Mouse (Mus musculus): Measurements from ENCODE around the gene Egln2. TPM values are rescaled to one million over a fixed set of nuclear protein-coding genes. Genes with fewer than 3 reads are reported as not detected.

The Egln2 gene
- 155 and 188 TPM in 2 replicates for polyA plus RNA-seq (2012)

DNA sequence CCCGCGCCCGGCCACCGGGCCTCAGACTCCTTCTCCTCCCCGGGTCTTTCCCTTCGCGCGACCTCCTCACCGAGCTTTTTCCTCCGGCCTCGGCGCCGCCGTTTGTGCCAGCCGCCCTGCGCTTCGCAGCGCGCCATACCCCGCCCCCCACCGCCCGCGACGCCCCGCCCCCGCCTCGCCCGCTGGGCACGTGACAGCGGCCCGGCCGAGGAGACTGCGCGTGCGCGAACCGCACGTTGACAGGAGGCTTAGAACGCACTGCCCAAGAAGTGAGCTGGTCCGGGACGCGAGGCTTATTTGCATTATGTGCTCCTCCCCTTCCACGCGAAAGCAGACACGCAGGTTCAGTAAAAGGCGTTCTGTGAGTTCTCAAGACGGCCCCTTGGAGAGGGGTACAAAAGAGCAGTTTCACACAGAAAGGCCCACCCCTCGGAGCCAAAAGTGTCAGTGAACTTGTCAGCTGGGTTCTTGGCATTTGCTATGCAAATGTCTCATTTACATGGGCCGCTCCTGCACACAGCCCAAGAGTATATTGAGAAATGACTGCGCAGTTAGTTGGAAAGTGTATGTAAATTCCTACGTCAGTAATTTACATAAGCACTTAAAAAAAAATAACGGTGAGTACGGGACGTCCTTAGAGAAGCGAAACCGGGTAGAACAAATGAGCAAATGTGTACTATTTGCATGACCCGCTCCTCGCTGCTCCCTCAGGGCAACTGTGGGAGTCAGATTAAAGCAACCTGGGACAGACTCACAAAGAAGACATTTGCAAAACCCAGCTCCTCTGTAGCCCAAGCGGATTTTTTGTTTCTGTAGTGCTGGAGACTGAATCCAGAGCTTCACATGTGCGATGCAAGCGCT, at the start of gene Egln2:
Egln2 (minus strand) TSS at position 189 of the 861 bp plus-strand sequence.
- no peak for TF ChIP-seq GATA1 (IDR thresholded peaks at IDR 0.05; ENCODE audit: low read length)

- no peak for TF ChIP-seq GATA1 (IDR thresholded peaks at IDR 0.05; ENCODE audit: low read length)
Observed at GRCm38 (mm10) chr7:27212626-27213025, 46.0 kb upstream of the Egln2 start.

DNA sequence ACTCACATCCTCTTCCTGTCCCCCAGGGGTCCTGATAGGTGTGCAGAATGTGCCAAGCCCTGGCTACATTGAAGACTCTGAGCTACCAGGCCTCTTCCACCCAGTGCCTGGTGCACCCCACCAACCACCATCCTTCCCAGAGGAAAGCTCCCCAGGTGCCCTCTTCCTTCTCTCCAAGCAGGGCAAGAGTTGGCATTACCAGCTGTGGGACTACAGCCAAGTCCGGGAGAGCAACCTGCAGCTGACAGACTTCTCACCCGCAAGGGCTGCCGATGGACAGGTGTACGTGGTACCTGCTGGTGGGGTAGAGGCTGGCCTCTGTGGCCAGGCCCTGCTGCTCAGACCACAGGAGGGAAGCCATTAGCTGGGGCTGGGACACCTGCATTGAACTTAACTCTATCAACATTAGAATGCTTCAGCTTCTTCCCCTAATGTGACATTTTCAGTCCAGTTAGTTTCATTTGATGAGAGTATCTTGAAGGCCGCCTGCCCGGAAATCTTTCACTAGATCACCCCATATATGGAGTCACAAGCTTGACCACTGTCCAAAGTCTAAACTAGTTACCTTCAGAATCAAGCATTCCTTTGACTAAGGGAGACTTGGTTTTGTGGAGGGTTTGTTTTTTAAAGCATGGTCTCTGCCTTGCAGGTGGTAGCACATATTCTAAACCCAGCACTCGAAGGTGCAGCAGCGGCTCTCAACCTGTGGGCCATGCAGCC, 37.3 kb upstream of the Egln2 start:
- TF ChIP-seq GATA1 (IDR thresholded peaks at IDR 0.05; ENCODE audit: low read length): no peak

DNA sequence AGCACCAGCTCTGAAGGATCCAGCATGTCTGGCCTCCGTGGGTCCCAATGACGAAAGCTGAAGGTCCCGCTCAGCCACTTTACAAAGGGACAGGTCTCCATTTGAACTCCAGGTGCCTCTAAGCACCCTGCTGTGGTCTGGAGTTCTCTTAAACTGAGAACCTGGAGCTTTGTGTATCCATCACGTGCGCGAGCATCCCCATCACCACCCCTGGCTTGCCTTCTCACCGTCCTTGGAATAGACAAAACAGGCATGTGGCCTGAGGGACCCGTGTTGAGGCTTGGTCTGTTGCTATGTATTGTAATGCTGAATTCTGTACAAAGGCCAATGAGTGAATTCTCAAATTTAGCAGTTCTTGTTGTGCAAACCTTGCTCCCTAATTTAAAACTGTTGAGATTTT, 32.2 kb upstream of the Egln2 start:
- no peak for TF ChIP-seq GATA1 (IDR thresholded peaks at IDR 0.05; ENCODE audit: low read length)

DNA sequence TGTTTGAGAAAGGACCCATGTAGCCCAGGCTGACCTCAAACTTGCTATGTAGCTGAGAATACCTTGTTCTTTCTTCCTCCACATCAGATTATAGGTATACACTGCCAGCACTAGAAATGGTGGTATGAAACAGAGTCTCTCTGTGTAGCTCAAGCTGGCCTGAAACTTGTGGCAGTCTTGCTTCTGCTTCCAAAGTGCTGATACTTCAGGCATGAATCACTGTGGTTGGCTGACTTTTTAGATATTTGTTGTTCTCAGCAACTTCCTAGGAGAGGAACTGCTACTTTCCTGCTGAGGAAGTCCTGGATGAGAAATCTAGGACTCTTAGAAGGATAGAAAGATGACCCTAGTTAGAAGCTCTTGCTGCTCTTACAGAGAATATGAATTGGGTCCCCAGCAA, 31.8 kb upstream of the Egln2 start:
- no peak for TF ChIP-seq GATA1 (IDR thresholded peaks at IDR 0.05; ENCODE audit: low read length)

DNA sequence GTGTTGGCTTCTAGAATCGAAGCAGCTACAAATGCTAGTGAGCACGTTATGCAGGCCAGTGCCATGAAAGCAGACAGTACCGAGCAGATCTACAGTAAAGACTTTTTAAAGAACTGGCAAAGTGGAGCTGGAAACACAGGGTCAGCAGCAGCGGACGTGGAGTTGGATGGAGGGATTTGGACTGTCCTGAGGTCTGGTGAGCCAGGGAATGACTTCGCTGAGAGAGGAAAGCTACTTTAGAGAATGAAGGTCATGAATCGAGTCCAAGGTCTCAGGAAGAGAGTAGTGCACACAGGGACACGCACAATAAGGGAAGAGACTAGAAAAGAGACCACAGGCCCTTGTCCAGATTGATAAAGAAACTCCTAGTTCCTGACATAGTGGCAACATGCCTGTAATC, 31.0 kb upstream of the Egln2 start:
- TF ChIP-seq GATA1 (IDR thresholded peaks at IDR 0.05; ENCODE audit: low read length): no peak

DNA sequence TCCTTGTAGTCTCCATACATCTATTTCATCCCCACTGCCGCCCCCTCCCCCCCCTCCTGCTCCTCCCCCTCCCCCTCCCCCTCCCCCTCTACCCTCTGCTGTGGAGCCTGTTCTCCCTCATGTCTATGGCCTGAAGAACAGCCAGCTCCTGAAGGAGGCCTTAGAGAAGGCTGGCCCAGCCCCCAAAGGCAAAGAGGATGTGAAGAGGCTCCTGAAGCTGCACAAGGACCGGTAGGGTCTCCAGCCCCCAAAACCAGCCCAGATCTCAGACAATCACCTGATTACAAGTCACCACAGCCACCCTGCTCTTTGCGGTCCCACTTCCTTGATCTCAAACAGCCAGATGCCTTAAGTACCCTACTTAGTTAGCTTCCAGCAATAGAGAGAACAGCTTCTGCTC, 30.5 kb upstream of the Egln2 start:
- TF ChIP-seq GATA1 (IDR thresholded peaks at IDR 0.05; ENCODE audit: low read length): no peak

DNA sequence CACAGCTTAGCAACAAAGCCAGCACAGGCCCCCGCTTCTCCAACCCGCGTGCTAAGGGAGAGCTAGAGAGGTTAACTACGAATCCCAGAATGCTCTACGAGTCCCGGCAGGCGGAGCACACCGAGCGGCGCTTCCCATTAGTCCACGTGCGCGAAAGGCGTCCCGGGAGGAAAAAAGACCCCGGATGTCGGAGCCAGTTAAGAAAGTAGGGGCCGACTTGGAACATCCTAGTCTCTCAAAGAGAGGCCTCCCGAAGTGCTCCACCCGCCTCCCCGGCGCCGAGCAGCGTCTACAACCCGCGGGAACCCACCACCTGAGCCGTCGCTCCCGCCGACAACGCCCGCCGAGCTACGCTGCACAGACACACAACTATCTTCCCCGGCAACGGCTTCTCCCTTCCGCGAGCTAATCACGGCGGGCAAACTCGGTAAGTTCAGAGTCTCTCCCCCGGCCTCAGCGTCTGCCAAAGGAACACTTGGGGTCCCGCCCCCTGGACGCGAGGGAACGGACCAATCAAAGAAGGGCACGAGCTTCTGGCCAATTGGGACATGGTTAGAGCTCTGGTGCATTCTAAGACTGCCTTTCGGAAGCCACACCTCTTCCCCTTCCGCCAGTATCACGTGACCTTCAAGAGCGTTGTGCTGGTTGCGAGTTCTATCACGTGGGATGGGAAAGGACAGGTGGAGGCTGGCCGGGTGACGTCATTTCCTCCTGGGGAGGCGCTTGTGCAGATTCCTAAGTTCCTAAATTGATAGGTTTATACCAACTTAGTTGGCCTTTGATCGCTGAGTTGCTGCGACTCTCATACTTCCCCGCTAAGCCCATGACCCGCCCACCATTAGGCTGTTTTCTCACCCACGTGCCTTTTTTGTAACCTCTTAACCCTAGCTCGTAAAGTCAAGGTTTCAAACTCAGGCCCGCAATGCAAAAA, 29.3 kb upstream of the Egln2 start, which contains the start of the genes BC024978 and Snrpa:
BC024978 (plus strand) TSS at position 101 of the 931 bp plus-strand sequence.
Snrpa (minus strand) TSS at position 591 of the 931 bp plus-strand sequence.
- TF ChIP-seq GATA1 (IDR thresholded peaks at IDR 0.05; ENCODE audit: low read length): no peak

- no peak for TF ChIP-seq GATA1 (IDR thresholded peaks at IDR 0.05; ENCODE audit: low read length)
Observed at GRCm38 (mm10) chr7:27193731-27194130, 27.1 kb upstream of the Egln2 start.

- TF ChIP-seq GATA1 (IDR thresholded peaks at IDR 0.05; ENCODE audit: low read length): no peak
Observed at GRCm38 (mm10) chr7:27192434-27192833, 25.8 kb upstream of the Egln2 start.

DNA sequence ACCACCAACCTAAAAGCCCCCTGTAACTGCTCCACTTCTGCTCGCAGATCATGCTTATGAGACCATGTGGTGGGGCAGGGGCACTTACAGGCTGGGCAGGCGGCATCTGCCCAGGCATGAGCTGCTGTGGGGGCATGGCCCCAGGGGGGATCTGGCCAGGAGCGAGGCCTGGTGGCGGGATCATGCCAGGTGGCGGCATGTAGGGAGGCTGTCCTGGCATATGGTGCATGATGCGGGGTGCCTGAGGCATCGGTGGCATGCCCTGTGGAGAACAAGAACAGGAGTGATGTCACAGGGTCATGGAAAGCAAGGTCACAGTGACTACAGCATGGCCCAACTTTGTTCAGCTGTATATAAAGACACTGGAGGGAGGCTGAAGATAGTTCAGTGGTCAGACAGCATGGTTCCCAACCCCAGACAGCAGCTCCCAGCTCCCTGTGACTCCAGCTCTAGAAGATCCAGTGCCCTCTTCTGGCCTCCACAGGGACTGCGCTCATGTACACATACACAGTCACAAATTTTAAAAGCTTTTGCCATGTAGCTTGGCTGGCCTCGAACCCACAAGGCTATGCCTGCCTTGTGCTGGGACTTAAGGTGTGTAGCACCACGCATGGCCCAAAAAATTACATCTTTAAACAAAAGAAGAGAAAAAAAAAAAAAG, 22.8 kb upstream of the Egln2 start:
- TF ChIP-seq GATA1 (IDR thresholded peaks at IDR 0.05; ENCODE audit: low read length): no peak

GRCm38 (mm10) chr7:27185986-27186385, 19.4 kb upstream of the Egln2 start:
- TF ChIP-seq GATA1 (IDR thresholded peaks at IDR 0.05; ENCODE audit: low read length): no peak

DNA sequence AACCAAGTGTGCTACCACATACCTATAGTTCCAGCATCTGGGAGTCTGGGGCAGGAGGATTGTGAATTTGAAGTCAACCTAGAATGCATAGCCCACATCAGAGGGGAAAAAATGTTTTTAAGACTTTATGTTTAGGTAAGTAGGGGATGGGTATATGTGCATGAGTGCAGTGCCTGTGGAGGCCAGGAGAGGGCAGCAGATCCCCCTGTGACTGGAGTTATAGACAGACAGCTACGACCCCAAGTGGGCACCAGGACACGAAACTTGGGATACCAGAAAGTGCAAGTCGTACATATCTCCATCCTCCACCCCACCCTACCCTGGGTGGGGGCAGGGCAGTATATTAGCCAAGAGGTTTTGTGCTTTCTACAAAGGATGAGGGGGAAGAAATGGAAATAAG, 18.4 kb upstream of the Egln2 start:
- TF ChIP-seq GATA1 (IDR thresholded peaks at IDR 0.05; ENCODE audit: low read length): no peak

- TF ChIP-seq GATA1 (IDR thresholded peaks at IDR 0.05; ENCODE audit: low read length): no peak
Observed at GRCm38 (mm10) chr7:27182498-27182897, 15.9 kb upstream of the Egln2 start.
